Mouse (Mus musculus) CH12.LX (cell line): ENCODE measurements around the gene Slc35f6.

Experiments used
- CTCF ChIP-seq, 2 experiments: IDR thresholded peaks in 1 of 2; conservative IDR thresholded peaks in 1 of 2; 2 replicates each; pipeline ENCODE4 v1.5.1; 2011 to 2012; ENCODE audit warnings: low read depth in 2 of 2, low read length in 2 of 2, improper control_type of control experiment in 1 of 2, inconsistent platforms in 1 of 2, mild to moderate bottlenecking in 1 of 2, moderate library complexity in 1 of 2
- MAFK ChIP-seq: IDR thresholded peaks from 2 replicates; pipeline ENCODE4 v1.6.1; 2011; ENCODE audit warnings: low read length, improper control_type of control experiment; ENCODE audit not compliant: insufficient replicate concordance
- POLR2A ChIP-seq: IDR thresholded peaks from 2 replicates; pipeline ENCODE4 v1.6.1; 2011; ENCODE audit warnings: low read depth, mild to moderate bottlenecking, improper control_type of control experiment, low read length
- POLR2AphosphoS2 ChIP-seq: IDR thresholded peaks from 2 replicates; pipeline ENCODE4 v1.6.1; 2011; ENCODE audit warnings: low read depth, low read length, improper control_type of control experiment
- ZKSCAN1 ChIP-seq: IDR thresholded peaks from 2 replicates; pipeline ENCODE4 v1.6.1; 2012; ENCODE audit warnings: low read depth, inconsistent platforms, low read length, improper control_type of control experiment, borderline replicate concordance
- ZMIZ1 ChIP-seq: IDR thresholded peaks from 2 replicates; pipeline ENCODE4 v1.6.1; 2012; ENCODE audit warnings: low read depth, mild to moderate bottlenecking, inconsistent platforms, low read length, improper control_type of control experiment

DNA sequence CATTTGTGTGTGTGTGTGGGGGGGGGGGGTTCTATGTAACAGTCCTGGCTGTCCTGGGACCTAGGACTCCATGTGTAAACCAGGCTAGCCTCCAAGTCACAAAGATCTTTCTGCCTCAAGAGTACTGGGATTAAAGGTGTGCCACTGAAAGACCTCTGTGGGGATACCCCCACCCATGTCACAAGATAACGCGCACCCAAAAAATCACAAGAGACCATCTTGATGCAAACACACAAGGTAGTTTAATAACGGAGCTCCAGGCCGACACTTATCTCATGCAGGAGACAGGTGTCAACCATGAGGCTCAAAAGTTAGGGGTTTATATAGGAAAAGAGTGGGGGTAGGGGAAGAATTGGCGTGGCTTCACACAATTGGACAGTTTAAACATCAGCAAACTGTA is 13.1 kb downstream of the Slc35f6 start:
- TF ChIP-seq POLR2AphosphoS2 (no peak), MAFK (no peak), ZKSCAN1 (no peak), POLR2A (no peak), CTCF (conservative IDR thresholded peaks at IDR 0.05 in 1 of 2, IDR thresholded peaks at IDR 0.05 in 1 of 2; ENCODE audit: low read depth in 2 of 2, low read length in 2 of 2) (no peak), ZMIZ1 (no peak)
